Mouse (Mus musculus): Measurements from ENCODE around the gene Ppfibp1. TPM values are rescaled to one million over a fixed set of nuclear protein-coding genes. Genes with fewer than 3 reads are reported as not detected.

Gene Ppfibp1
- polyA plus RNA-seq, 1 experiment from 2014 or later = 22.5 TPM

DNA sequence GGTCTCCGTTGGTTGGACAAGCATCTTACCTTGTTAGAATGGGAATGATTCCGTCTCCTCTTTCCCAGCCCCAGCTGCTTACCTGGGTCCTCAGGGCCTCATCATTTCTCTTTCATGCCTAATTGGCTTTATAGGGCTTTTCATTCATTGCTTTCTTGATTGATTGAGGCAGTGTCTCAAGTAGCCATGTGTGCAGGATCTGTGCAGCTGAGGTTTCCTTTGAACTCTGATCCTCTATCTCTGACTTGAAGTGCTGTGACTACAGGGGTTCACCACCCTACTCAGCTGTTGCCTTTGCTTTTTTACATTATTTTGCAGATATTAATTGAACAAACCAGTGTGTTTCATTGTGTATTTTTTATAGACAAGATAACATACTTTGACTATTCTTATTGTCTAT is 40.7 kb downstream of the Ppfibp1 start:
- Histone ChIP-seq H3K36me3 (no peaks in the 10 kb centered on the region), H3K9ac (no peak overlapping the region), H3K4me2 (replicated peaks) (no peak overlapping the region), H3K27me3 (replicated peaks) (no peaks in the 10 kb centered on the region), H3K4me1 (peaks cover 11% of the 10 kb centered on the region; the same call in 1 of the 2 replicates), H3K27ac (no peak overlapping the region), H3K9me3 (no peaks in the 10 kb centered on the region), H3K4me3 (no peak overlapping the region)
- WGBS = 42% methylated on average over 2 of the region's 2 CpGs
- 0 out of 2 replicates have a peak, but pooled peaks have one; percentile 53 for ATAC-seq (ENCODE audit: low FRiP score, low read depth)

DNA sequence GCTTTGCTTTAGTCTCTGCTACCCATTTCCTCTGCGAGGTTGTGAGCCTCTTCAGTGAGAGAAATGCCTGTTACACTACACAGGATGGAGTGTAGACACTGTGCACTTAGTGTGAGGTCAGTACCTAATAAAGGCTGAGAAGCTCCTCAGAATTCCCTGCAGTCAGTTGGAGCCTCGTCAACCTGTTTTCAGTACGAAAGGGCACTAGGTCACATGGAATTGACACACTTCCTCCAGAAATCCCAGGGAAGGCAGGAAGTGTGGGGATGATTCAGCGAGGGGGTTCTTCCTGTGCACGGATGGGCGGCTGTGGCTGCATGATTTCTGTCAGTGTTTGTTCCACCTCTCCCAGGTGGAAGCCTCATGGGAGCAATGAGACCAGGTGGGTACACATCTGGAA is 44.8 kb downstream of the Ppfibp1 start:
- Histone ChIP-seq H3K27me3 (replicated peaks) (no peaks in the 10 kb centered on the region), H3K27ac (no peak overlapping the region), H3K9me3 (no peaks in the 10 kb centered on the region), H3K4me3 (no peak overlapping the region), H3K4me1 (peaks cover 7% of the 10 kb centered on the region; the same call in 1 of the 2 replicates), H3K4me2 (replicated peaks) (no peak overlapping the region), H3K36me3 (no peaks in the 10 kb centered on the region), H3K9ac (no peak overlapping the region)
- 71% methylated on average over 6 of the region's 6 CpGs for WGBS
- no peak for ATAC-seq (ENCODE audit: low FRiP score, low read depth)

DNA sequence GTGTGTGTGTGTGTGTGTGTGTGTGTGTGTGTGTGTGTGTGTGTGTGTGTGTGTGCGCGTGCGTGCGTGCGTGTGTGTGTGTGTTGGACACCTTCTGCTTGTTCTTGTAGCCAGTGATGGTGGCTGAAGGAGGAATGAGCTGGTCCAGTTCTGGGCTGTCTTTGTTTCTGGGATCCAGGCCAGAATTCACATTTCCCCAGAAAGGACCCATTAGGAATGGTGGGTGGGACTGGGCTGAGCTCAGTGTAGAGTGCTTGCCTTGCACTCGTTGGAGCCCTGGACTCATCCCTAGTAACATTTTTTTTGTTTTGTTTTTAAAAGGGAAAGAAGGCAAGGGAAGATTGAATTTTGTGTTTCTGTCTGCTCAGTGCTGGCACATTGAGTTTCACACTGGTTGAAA is 47.7 kb downstream of the Ppfibp1 start:
- Histone ChIP-seq H3K4me2 (replicated peaks) (no peak overlapping the region), H3K9ac (no peak overlapping the region), H3K27me3 (replicated peaks) (no peaks in the 10 kb centered on the region), H3K4me3 (no peak overlapping the region), H3K9me3 (no peaks in the 10 kb centered on the region), H3K4me1 (no peaks in the 10 kb centered on the region), H3K27ac (no peak overlapping the region), H3K36me3 (no peaks in the 10 kb centered on the region)
- 79% methylated on average over 6 of the region's 6 CpGs for WGBS
- no peak for ATAC-seq (ENCODE audit: low FRiP score, low read depth)

DNA sequence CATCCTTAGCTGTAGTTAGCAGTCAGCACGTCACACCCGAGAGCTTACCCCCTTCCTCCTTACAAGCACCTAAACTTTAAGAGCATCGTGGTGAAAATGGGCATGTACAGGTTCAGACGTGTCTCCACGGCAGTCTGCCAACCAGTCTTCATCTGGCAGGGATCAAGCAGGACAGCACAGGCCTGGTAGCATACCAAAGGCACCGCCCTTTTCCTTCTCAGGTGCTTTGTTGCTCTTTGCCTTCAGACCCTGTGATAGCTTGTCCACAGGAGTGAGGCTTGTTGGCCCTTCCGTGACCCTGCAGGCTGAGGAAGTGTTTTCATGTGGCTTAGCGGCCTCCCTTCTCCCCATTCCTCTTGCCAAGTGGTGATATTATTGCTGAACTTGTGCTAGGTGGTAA is 50.7 kb downstream of the Ppfibp1 start:
- no peak overlapping the region for H3K27ac ChIP-seq
- ATAC-seq (ENCODE audit: low FRiP score, low read depth) = no peak
- no peak overlapping the region for H3K4me2 ChIP-seq (replicated peaks)
- no peaks in the 10 kb centered on the region for H3K4me1 ChIP-seq
- no peaks in the 10 kb centered on the region for H3K9me3 ChIP-seq
- no peaks in the 10 kb centered on the region for H3K36me3 ChIP-seq
- no peak overlapping the region for H3K9ac ChIP-seq
- no peak overlapping the region for H3K4me3 ChIP-seq
- WGBS = 89% methylated on average over 8 of the region's 8 CpGs
- H3K27me3 ChIP-seq (replicated peaks) = no peaks in the 10 kb centered on the region

DNA sequence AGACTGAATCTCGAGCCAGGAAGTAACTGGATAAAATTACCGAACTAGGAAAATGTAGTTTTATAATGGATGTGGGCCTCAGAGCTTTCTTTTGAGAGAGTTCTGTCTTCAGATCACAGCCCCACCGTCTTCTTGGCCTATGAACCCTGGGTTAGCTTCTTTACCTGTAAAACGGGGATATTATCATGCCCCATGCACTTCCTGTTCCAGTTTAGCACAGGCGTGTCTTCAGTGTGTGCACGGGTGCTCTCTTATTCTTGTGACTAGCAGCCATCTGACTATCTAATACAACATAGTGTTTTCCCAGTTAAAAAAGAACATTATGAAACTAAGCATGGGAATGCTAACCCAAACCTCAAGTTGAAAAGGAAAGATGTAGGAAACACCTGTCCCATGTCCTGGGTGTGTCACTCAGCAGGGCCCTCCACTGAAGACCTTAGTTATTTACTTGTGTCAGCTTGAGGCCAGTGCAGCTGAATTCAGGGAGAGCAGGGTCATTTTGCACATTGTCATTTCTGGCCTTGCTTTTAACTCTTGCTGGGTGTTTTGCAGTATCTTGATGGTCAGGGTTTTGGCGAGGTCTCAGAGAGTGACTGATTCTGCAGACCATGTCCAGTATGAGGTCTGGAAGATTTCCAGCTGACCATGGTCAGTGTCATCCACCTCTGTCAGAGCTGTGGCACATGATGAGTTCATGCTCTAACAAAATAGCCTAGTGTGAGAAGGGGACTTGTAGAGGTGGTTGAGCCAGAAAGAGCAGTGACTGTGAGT is 53.4 kb downstream of the Ppfibp1 start:
- WGBS = 86% methylated on average over 7 of the region's 7 CpGs
- no peak overlapping the region for H3K4me2 ChIP-seq (replicated peaks)
- H3K9me3 ChIP-seq = no peaks in the 10 kb centered on the region
- H3K36me3 ChIP-seq = no peaks in the 10 kb centered on the region
- H3K9ac ChIP-seq = no peak overlapping the region
- no peaks in the 10 kb centered on the region for H3K27me3 ChIP-seq (replicated peaks)
- H3K4me3 ChIP-seq = no peak overlapping the region
- H3K4me1 ChIP-seq = no peaks in the 10 kb centered on the region
- no peak overlapping the region for H3K27ac ChIP-seq
- ATAC-seq (ENCODE audit: low FRiP score, low read depth) = no peak

DNA sequence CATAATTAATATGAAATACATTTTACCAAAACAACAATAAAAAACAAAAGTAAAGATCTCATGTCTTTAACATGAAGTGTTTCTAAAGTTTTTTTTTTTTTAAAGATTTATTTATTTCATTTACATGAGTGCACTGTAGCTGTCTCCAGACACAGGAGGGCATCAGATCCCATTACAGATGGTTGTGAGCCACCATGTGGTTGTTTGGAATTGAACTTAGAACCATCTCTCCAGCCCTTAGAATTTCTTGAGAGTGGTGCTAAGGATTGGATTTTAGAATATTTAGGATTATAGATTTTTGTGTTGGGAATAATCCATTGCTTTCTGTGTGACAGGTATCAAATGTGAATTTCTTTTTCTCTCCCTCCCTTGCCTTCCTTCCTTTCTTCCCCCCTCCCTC is 55.7 kb downstream of the Ppfibp1 start:
- ATAC-seq (ENCODE audit: low FRiP score, low read depth) = no peak
- H3K27ac ChIP-seq = no peak overlapping the region
- H3K4me3 ChIP-seq = no peak overlapping the region

DNA sequence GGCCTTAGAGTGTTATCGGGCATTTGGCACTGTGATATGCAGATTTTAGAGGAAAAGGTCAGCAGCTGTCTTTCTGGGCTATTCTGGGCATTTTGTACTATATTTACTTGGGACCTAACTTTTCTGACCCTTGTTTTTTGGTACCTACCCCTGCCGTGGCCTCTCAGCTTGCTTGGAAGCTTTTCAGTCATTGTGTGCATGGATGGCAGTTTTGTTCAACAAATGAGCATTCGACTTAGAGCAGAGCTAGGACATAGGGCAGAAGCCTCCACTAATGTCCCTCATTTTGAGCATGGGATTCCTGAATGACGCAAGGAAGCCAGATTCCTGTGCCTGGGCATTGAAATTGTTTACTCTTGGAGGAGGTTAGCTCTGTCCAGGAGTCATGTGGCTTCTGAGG is 56.5 kb downstream of the Ppfibp1 start:
- no peaks in the 10 kb centered on the region for H3K27me3 ChIP-seq (replicated peaks)
- H3K4me3 ChIP-seq = no peak overlapping the region
- no peak overlapping the region for H3K27ac ChIP-seq
- ATAC-seq (ENCODE audit: low FRiP score, low read depth) = no peak
- no peaks in the 10 kb centered on the region for H3K4me1 ChIP-seq
- WGBS = 66% methylated on average over 4 of the region's 4 CpGs
- no peak overlapping the region for H3K4me2 ChIP-seq (replicated peaks)
- H3K9me3 ChIP-seq = no peaks in the 10 kb centered on the region
- no peak overlapping the region for H3K9ac ChIP-seq
- no peaks in the 10 kb centered on the region for H3K36me3 ChIP-seq

More for the DNA sequence above, 55.7 kb downstream of the Ppfibp1 start:
- Histone ChIP-seq H3K36me3 (no peaks in the 10 kb centered on the region), H3K27me3 (replicated peaks) (no peaks in the 10 kb centered on the region), H3K9ac (no peak overlapping the region), H3K9me3 (no peaks in the 10 kb centered on the region), H3K4me1 (no peaks in the 10 kb centered on the region), H3K4me2 (replicated peaks) (no peak overlapping the region)

DNA sequence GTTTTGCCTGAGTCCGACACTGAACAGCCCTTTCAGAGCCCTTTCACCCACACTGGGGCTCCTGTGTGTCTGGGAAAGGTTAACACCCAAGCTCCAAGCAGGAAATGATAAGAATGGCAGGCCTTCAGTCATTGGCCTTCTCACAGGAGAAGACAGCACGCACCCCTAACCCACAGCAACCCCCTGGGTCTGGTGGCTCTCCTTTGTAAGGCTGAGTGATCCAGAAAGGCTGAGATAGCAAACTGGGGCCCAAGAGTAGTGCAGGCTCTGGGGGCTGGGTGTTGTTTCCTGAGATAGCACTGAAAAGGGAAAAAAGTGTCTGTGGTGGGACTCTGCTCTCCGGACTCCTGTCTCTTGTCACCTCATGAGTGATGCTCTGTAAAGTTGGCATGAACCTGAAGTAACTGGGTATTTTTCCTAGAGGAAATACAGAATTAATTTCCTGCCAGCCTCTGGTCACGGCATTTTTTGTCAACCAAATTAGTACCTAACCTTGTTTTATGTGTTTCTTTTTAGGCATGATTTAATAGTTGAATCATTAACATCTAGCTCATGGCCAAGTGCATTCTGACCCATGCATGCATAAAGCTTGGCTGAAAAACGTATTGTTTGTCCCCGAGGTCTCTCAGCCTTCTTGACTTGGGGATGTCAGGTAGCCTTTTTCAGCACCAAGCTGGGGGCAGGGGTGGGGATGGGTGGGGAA is 58.2 kb downstream of the Ppfibp1 start:
- Histone ChIP-seq H3K9me3 (no peaks in the 10 kb centered on the region), H3K4me3 (no peak overlapping the region), H3K27me3 (replicated peaks) (no peaks in the 10 kb centered on the region), H3K9ac (no peak overlapping the region), H3K27ac (no peak overlapping the region), H3K4me2 (replicated peaks) (no peak overlapping the region), H3K36me3 (no peaks in the 10 kb centered on the region), H3K4me1 (no peaks in the 10 kb centered on the region)
- 63% methylated on average over 6 of the region's 6 CpGs for WGBS
- no peak for ATAC-seq (ENCODE audit: low FRiP score, low read depth)

DNA sequence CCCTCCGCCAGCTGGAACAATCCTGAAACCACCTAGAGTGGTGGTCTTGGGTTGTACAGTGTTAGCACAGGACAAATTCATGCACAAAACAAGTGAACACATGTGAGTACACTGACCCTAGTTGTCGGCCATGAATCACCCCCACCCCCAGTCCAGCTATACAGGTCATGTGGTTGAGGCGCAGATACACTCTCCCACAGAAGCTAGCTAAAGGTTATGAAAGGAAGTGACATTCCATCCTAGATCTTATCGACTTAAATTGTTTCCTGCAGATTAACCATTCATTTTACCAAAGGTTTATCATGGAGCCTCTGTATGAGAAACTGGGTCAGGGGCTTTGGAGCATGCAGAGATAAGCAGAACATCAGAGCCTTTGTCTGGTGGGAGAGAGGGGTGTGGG is 58.9 kb downstream of the Ppfibp1 start:
- Histone ChIP-seq H3K4me2 (replicated peaks) (no peak overlapping the region), H3K4me3 (no peak overlapping the region), H3K27ac (no peak overlapping the region), H3K9me3 (no peaks in the 10 kb centered on the region), H3K27me3 (replicated peaks) (no peaks in the 10 kb centered on the region), H3K4me1 (no peaks in the 10 kb centered on the region), H3K9ac (no peak overlapping the region), H3K36me3 (no peaks in the 10 kb centered on the region)
- WGBS = 81% methylated on average over 4 of the region's 4 CpGs
- ATAC-seq (ENCODE audit: low FRiP score, low read depth) = no peak

DNA sequence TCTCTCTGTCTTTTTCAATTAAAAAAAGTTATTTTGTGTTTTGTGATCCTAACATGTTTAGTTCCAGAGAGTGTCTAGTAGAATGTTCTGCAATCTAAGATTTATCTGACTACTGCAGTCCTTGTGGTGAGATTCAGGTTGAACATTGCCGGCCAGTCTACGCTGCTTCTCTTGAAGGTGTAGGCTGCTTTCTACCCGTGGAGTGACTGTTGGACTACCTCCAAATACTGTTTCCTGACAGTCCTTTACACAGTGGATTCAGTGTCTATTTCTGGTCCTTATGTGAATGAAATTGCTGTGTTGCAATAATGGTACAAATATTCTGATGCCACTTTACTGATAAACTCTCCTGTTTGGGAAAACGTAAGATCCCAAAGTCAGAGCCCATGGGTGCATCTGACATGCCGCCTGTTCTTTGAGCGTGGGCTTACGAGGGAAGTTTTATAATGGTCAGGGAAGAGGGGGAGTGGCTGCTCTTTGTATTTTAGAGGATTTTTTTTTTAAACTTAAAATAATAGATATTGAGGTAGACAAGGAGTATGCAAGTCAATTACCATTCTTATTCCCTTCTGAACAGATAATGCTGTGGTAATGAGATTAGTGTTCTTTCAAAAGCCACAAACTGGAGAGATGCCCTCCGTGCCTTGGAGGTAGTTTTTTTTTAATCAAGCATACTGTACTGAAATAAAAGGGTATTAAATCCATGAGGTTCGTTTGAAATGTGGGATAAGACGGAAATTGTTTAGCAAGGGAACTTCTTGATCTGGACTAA is 61.6 kb downstream of the Ppfibp1 start:
- no peak for ATAC-seq (ENCODE audit: low FRiP score, low read depth)
- Histone ChIP-seq H3K27ac (no peak overlapping the region), H3K4me3 (no peak overlapping the region), H3K27me3 (replicated peaks) (no peaks in the 10 kb centered on the region), H3K4me1 (no peaks in the 10 kb centered on the region), H3K36me3 (no peaks in the 10 kb centered on the region), H3K4me2 (replicated peaks) (no peak overlapping the region), H3K9ac (no peak overlapping the region), H3K9me3 (no peaks in the 10 kb centered on the region)
- 75% methylated on average over 10 of the region's 10 CpGs for WGBS

DNA sequence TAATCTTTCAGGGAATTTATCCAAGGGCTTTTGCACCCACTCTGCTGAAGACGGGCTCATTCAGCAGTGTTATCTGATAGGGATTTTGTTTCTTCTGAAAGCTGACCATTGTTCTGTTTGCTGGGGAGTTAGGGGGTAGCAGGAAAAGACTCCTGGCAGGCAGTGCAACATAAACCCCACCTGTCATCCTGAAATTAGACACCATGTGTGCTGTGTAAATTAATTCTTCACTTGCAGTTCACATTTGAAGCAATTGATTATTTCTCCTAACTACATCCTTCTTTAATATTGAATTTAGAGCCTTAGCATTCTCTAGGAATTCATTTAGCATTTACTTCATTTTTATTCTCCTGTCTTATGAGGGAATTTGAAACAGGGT is 62.2 kb downstream of the Ppfibp1 start:
- no peaks in the 10 kb centered on the region for H3K36me3 ChIP-seq
- 34% methylated on average over 1 of the region's 1 CpGs for WGBS
- H3K9me3 ChIP-seq = no peaks in the 10 kb centered on the region
- no peak overlapping the region for H3K27ac ChIP-seq
- no peaks in the 10 kb centered on the region for H3K27me3 ChIP-seq (replicated peaks)
- H3K4me2 ChIP-seq (replicated peaks) = no peak overlapping the region
- ATAC-seq (ENCODE audit: low FRiP score, low read depth) = no peak
- H3K9ac ChIP-seq = no peak overlapping the region
- H3K4me1 ChIP-seq = no peaks in the 10 kb centered on the region
- no peak overlapping the region for H3K4me3 ChIP-seq

DNA sequence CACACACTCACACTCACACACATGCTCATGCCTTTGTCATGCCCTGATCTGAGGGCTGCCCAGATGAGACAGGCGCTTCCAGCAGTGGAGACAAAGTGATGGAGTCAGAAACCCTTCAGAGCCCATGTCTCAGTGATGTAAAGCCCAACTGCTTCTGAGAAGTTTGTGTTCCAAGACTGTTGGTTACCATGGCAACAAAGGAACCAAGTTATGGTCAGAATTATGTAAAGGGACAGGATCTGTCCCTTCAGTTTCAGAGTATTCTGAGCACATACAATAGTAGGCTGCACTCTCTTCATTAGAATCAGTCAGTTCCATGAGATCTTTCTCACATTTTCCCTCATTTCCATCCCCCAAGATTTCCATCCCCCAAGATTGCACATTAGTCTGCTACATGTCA is 66.0 kb downstream of the Ppfibp1 start, which contains the start of gene 1700034J05Rik:
1700034J05Rik (minus strand) TSS at position 165 of the 400 bp plus-strand sequence.
- ATAC-seq (ENCODE audit: low FRiP score, low read depth) = no peak
- no peak within 1 kb of the TSS for H3K4me2 ChIP-seq (replicated peaks)
- 94% methylated on average over 1 of the region's 1 CpGs for WGBS
- no peaks in the 10 kb centered on the region for H3K27me3 ChIP-seq (replicated peaks)
- no peaks in the 10 kb centered on the region for H3K9me3 ChIP-seq
- peaks cover 4% of the 10 kb centered on the region; the same call in 1 of the 2 replicates for H3K4me1 ChIP-seq
- no peaks in the 10 kb centered on the region for H3K36me3 ChIP-seq
- H3K9ac ChIP-seq = no peak within 1 kb of the TSS
- H3K4me3 ChIP-seq = no peak within 1 kb of the TSS
- H3K27ac ChIP-seq = no peak within 1 kb of the TSS

Data from neural tube, embryonic 12.5 days (tissue).